Mouse (Mus musculus) C2C12 (cell line): ENCODE measurements around the gene Map2k1. TPM values are rescaled to one million over a fixed set of nuclear protein-coding genes. Genes with fewer than 3 reads are reported as not detected.
A peak's percentile ranks its signal among the peaks of the same experiment; 100 is the strongest.
"Not testable (repeated sequence)": the region's sequence is repeated elsewhere in the genome, so short reads cannot be mapped to it uniquely, and the experiment has no call there.

ENCODE experiments used
- H3K27me3 ChIP-seq: one replicate; pipeline ENCODE4 v1.6.1; 2011; ENCODE audit not compliant: control insufficient read depth, insufficient read depth, insufficient read length
- H3K36me3 ChIP-seq: one replicate; pipeline ENCODE4 v1.6.1; 2011; ENCODE audit not compliant: control insufficient read depth, insufficient read depth
- H3K4me3 ChIP-seq: one replicate; pipeline ENCODE4 v1.5.1; 2011; ENCODE audit warnings: mild to moderate bottlenecking, control low read depth; ENCODE audit not compliant: poor library complexity, insufficient read depth, severe bottlenecking
- H3K79me2 ChIP-seq: one replicate; pipeline ENCODE4 v1.6.1; 2011; ENCODE audit not compliant: control insufficient read depth, insufficient read depth
- H3K79me3 ChIP-seq: one replicate; pipeline ENCODE4 v1.6.1; 2011; ENCODE audit warnings: low read depth, control low read depth
- H3ac ChIP-seq: one replicate; pipeline ENCODE3; 2011; ENCODE audit warnings: low read depth; ENCODE audit not compliant: control insufficient read depth, insufficient read length
- CTCF ChIP-seq: IDR thresholded peaks from one replicate; pipeline ENCODE4 v1.5.1; 2011; ENCODE audit not compliant: control insufficient read depth, insufficient read depth, insufficient read length
- MAX ChIP-seq: IDR thresholded peaks from one replicate; pipeline ENCODE4 v1.6.1; 2011; ENCODE audit warnings: mild to moderate bottlenecking, control low read depth
- MYOG ChIP-seq: IDR thresholded peaks from one replicate; pipeline ENCODE4 v1.6.1; 2011; ENCODE audit not compliant: control insufficient read depth, insufficient read length; ENCODE audit errors: extremely low read depth
- microRNA-seq: library from miRNA; unstranded; fragments of <30 nt; microRNA quantifications from one replicate; pipeline ENCODE4, GENCODE M21; 2019; ENCODE audit warnings: borderline microRNAs expressed
- polyA plus RNA-seq: library from polyadenylated mRNA; unstranded; fragments of >200 nt; fragmentation: generic; extraction: Trizol; gene quantifications from one replicate; pipeline ENCODE4 v1.2.1, GENCODE M21; 2012; ENCODE audit warnings: missing spikeins

Gene Map2k1
- polyA plus RNA-seq, 1 experiment: 40.8 TPM

GRCm38 (mm10) chr9:64139879-64140278 is 113.6 kb downstream of the Map2k1 start:
- Histone ChIP-seq H3K36me3 (peaks cover 51% of the 10 kb centered on the region), H3K27me3 (no peaks in the 10 kb centered on the region), H3ac (no peak overlapping the region), H3K79me2 (no peaks in the 10 kb centered on the region), H3K79me3 (no peaks in the 10 kb centered on the region), H3K4me3 (no peak overlapping the region)
- no peak for TF ChIP-seq MYOG
- no peak for TF ChIP-seq MAX

- H3K27me3 ChIP-seq, H3ac ChIP-seq, H3K4me3 ChIP-seq, H3K79me2 ChIP-seq, H3K79me3 ChIP-seq: not testable (repeated sequence)
- peak; percentile 12 for TF ChIP-seq CTCF
- H3K36me3 ChIP-seq: peaks cover 43% of the 10 kb centered on the region
Observed at GRCm38 (mm10) chr9:64138896-64139295, 114.5 kb downstream of the Map2k1 start.

Small RNAs within 50 kb of the gene (microRNA-seq; reads per million reads assigned to microRNA genes)
- gene Gm24106: not detected

Other genes starting within 250 kb of the Map2k1 start
- gene Smad6, start 231.6 kb downstream of the Map2k1 start, polyA plus RNA-seq: 15.4 TPM
- 0.04 TPM for gene Lctl, start 136.5 kb downstream of the Map2k1 start, polyA plus RNA-seq
- 16.3 TPM for gene Zwilch, start 80.5 kb downstream of the Map2k1 start, polyA plus RNA-seq
- gene Rpl4, start 80.3 kb downstream of the Map2k1 start, polyA plus RNA-seq: 1,235 TPM
- gene Snapc5, start 74.4 kb downstream of the Map2k1 start, polyA plus RNA-seq: 6.0 TPM
- 0.42 TPM for gene Uchl4, start 18.4 kb downstream of the Map2k1 start, polyA plus RNA-seq
- gene Tipin, start 27.9 kb upstream of the Map2k1 start, polyA plus RNA-seq: 80.0 TPM
- 13.8 TPM for gene Dis3l, start 87.7 kb upstream of the Map2k1 start, polyA plus RNA-seq
- gene Megf11, start 132.0 kb upstream of the Map2k1 start, polyA plus RNA-seq: 0.07 TPM